Mouse (Mus musculus) kidney, embryonic 14.5 days (tissue): ENCODE data around the gene Ddi2. TPM values are rescaled to one million over a fixed set of nuclear protein-coding genes. Genes with fewer than 3 reads are reported as not detected.

Experiments
- ATAC-seq: fragments of 200-750 bp; cut with Nextera tagmentation; 2 replicates; pipeline ENCODE4 v1.8.0; 2017; ENCODE audit warnings: moderate number of reproducible peaks, mild to moderate bottlenecking, moderate TSS enrichment, moderate library complexity; ENCODE audit not compliant: low FRiP score, low TSS enrichment
- H3K27ac ChIP-seq: fragments of 300-500 bp; sonication (generic); 2 replicates; pipeline ENCODE4 v1.5.1; 2014; ENCODE audit warnings: low read depth, mild to moderate bottlenecking, low read length, moderate library complexity, mixed read lengths
- H3K27me3 ChIP-seq: fragments of 300-500 bp; sonication (generic); 2 replicates; pipeline ENCODE4 v1.6.1; 2014; ENCODE audit warnings: mild to moderate bottlenecking, low read length; ENCODE audit not compliant: control insufficient read depth, insufficient read depth
- H3K36me3 ChIP-seq: fragments of 300-500 bp; sonication (generic); 2 replicates; pipeline ENCODE4 v1.6.1; 2014; ENCODE audit warnings: low read length, mixed read lengths; ENCODE audit not compliant: control insufficient read depth, insufficient read depth
- H3K4me1 ChIP-seq: fragments of 300-500 bp; sonication (generic); 2 replicates; pipeline ENCODE4 v1.6.1; 2014; ENCODE audit warnings: low read length, mixed read lengths; ENCODE audit not compliant: control insufficient read depth, insufficient read depth
- H3K4me2 ChIP-seq: fragments of 300-500 bp; sonication (generic); replicated peaks from 2 replicates; pipeline ENCODE4 v1.6.1; 2014; ENCODE audit warnings: low read depth, mild to moderate bottlenecking, low read length
- H3K4me3 ChIP-seq: fragments of 300-500 bp; sonication (generic); 2 replicates; pipeline ENCODE4 v1.5.1; 2014; ENCODE audit warnings: mild to moderate bottlenecking, low read length
- H3K9ac ChIP-seq: fragments of 300-500 bp; sonication (generic); 2 replicates; pipeline ENCODE4 v1.6.1; 2014; ENCODE audit warnings: low read depth, mild to moderate bottlenecking, low read length, moderate library complexity
- H3K9me3 ChIP-seq: fragments of 300-500 bp; sonication (generic); 2 replicates; pipeline ENCODE4 v1.6.1; 2016; ENCODE audit warnings: low read length; ENCODE audit not compliant: control insufficient read depth
- WGBS: fragments of 180-500 bp; shearing (Covaris S2); extraction: QIAGEN DNeasy Blood & Tissue Kit; methylation state at CpG from one replicate; pipeline ENCODE4 v1.1.7; 2014; 5-methylcytosine and 5-hydroxymethylcytosine counted together
- polyA plus RNA-seq: library from polyadenylated mRNA; unstranded; fragments of >200 nt; fragmentation: Nextera tagmentation; extraction: Ambion mirVana; gene quantifications from 2 replicates; pipeline ENCODE4 v1.2.1, GENCODE M21; 2014

Ddi2 gene
- polyA plus RNA-seq, 1 experiment from 2014 or later, result 20.6 TPM

DNA sequence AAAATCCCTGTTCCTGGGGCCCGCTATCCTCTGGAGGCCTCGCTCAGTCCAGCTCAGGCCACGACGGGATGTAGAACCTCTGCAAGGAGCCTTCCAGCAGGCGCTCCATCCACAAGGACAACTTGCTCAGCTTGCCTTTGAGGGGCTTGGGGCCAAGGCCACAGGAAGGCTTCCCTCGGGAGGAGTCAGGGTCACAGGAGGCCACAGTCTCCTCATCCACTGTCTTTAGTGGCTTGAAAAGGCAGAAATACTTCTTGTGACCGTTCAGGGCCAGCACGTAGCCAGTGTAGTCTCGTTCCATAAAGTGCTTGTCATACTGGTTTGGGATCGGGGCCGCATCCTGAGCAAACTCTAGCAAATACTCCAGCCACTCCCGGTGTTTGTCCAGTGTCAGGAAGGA lies 40.3 kb upstream of the Ddi2 start:
- WGBS, result 93% methylated on average over 12 of the region's 12 CpGs
- ATAC-seq, result no peak
- H3K36me3 ChIP-seq, result peaks cover 36% of the 10 kb centered on the region

GRCm38 (mm10) chr4:141762102-141762598 lies 38.9 kb upstream of the Ddi2 start:
- Histone ChIP-seq H3K4me2 (no peak overlapping the region), H3K27me3 (no peaks in the 10 kb centered on the region), H3K9me3 (no peaks in the 10 kb centered on the region), H3K36me3 (peaks cover 28% of the 10 kb centered on the region; the same call in 1 of the 2 replicates), H3K27ac (no peak overlapping the region), H3K4me1 (no peaks in the 10 kb centered on the region), H3K4me3 (no peak overlapping the region), H3K9ac (no peak overlapping the region)
- ATAC-seq, result no peak
- WGBS, result 89% methylated on average over 13 of the region's 13 CpGs

More for the DNA sequence above, 40.3 kb upstream of the Ddi2 start:
- no peaks in the 10 kb centered on the region for H3K27me3 ChIP-seq
- no peak overlapping the region for H3K4me2 ChIP-seq
- H3K4me1 ChIP-seq, result no peaks in the 10 kb centered on the region
- no peak overlapping the region; the same call in 1 of the 2 replicates for H3K9ac ChIP-seq
- H3K4me3 ChIP-seq, result no peak overlapping the region
- no peak overlapping the region for H3K27ac ChIP-seq
- H3K9me3 ChIP-seq, result no peaks in the 10 kb centered on the region

GRCm38 (mm10) chr4:141760942-141761341 lies 37.7 kb upstream of the Ddi2 start:
- ATAC-seq, result no peak
- H3K4me3 ChIP-seq, result no peak overlapping the region
- WGBS, result 76% methylated on average over 4 of the region's 4 CpGs
- no peaks in the 10 kb centered on the region for H3K4me1 ChIP-seq
- no peak overlapping the region for H3K4me2 ChIP-seq
- no peak overlapping the region for H3K9ac ChIP-seq
- no peaks in the 10 kb centered on the region for H3K9me3 ChIP-seq
- H3K27me3 ChIP-seq, result no peaks in the 10 kb centered on the region
- H3K27ac ChIP-seq, result no peak overlapping the region
- peaks cover 26% of the 10 kb centered on the region; the same call in 1 of the 2 replicates for H3K36me3 ChIP-seq

DNA sequence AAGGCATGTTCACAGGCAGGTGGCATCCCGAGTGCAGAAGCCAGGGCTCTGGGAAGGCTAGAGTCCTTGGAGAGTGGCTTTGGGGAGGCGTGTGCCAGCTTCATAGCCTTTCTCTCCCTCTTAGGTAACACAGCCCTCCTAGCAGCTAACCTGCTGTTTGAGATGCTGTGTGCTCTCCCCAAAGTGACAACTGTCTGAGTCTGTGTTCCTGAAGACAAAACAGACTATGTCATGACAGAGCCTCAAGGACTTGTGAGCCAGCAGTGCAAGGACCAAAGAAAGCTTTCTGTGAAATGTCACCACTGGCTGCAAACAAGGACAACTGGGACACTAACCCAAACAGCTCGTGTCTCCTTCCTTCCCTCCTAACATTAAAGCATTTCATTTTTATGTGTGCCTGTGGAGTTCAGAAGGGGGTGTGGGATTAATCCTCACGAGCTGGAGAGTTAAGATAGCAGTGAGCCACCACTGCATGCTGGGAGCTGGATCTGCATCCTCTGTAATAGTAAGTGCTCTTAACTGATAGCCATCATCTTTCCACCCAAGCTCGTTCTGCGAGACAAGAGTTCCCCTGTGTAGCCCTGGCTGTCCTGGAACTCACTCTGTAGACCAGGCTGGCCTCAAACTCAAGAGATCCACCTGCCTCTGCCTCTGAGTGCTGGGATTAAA lies 35.8 kb upstream of the Ddi2 start:
- no peak overlapping the region for H3K9ac ChIP-seq
- H3K36me3 ChIP-seq, result peaks cover 20% of the 10 kb centered on the region; the same call in 1 of the 2 replicates
- H3K27me3 ChIP-seq, result no peaks in the 10 kb centered on the region
- H3K27ac ChIP-seq, result no peak overlapping the region
- no peak for ATAC-seq
- H3K4me2 ChIP-seq, result no peak overlapping the region
- no peak overlapping the region for H3K4me3 ChIP-seq
- H3K9me3 ChIP-seq, result no peaks in the 10 kb centered on the region
- 76% methylated on average over 6 of the region's 6 CpGs for WGBS
- no peaks in the 10 kb centered on the region for H3K4me1 ChIP-seq

DNA sequence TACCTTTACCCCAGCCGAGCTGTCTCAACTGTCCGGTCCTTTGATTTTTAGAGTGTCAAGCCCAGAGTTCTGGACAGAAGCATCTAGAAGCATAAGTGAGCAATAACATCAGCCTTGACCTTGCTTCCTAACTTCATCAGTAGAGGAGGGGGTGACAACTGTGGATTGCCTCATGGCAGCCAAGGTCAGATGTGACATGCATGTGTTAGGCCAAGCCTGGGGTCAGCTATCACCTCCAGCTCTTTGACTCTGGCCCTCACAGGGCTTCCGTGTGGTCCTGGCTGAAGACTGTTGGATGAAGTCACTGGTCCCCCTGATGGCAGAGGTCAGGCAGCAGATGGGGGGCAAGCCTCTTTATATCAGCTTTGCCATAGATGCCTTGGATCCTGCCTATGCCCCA lies 33.9 kb upstream of the Ddi2 start:
- Histone ChIP-seq H3K27me3 (no peaks in the 10 kb centered on the region), H3K9ac (no peak overlapping the region), H3K27ac (no peak overlapping the region), H3K9me3 (no peaks in the 10 kb centered on the region), H3K36me3 (peaks cover 2% of the 10 kb centered on the region; the same call in 1 of the 2 replicates), H3K4me3 (no peak overlapping the region), H3K4me1 (no peaks in the 10 kb centered on the region), H3K4me2 (no peak overlapping the region)
- WGBS, result 86% methylated on average over 3 of the region's 3 CpGs
- ATAC-seq, result no peak

GRCm38 (mm10) chr4:141755375-141755930 lies 32.2 kb upstream of the Ddi2 start:
- no peaks in the 10 kb centered on the region for H3K4me1 ChIP-seq
- WGBS, result 91% methylated on average over 19 of the region's 19 CpGs
- H3K27me3 ChIP-seq, result no peaks in the 10 kb centered on the region
- no peaks in the 10 kb centered on the region for H3K36me3 ChIP-seq
- no peak overlapping the region for H3K4me3 ChIP-seq
- H3K27ac ChIP-seq, result no peak overlapping the region
- no peaks in the 10 kb centered on the region for H3K9me3 ChIP-seq
- H3K4me2 ChIP-seq, result no peak overlapping the region
- no peak; the same call in 1 of the 2 replicates for ATAC-seq
- no peak overlapping the region for H3K9ac ChIP-seq

GRCm38 (mm10) chr4:141752076-141752421 lies 28.8 kb upstream of the Ddi2 start:
- no peaks in the 10 kb centered on the region for H3K4me1 ChIP-seq
- no peak overlapping the region for H3K4me2 ChIP-seq
- no peaks in the 10 kb centered on the region for H3K36me3 ChIP-seq
- ATAC-seq, result no peak
- H3K4me3 ChIP-seq, result no peak overlapping the region
- H3K27ac ChIP-seq, result no peak overlapping the region; the same call in 1 of the 2 replicates
- 5% methylated on average over 4 of the region's 4 CpGs for WGBS
- H3K9ac ChIP-seq, result no peak overlapping the region
- H3K27me3 ChIP-seq, result no peaks in the 10 kb centered on the region
- H3K9me3 ChIP-seq, result no peaks in the 10 kb centered on the region

GRCm38 (mm10) chr4:141751419-141752075 lies 28.3 kb upstream of the Ddi2 start:
- Histone ChIP-seq H3K9ac (no peak overlapping the region), H3K36me3 (no peaks in the 10 kb centered on the region), H3K9me3 (no peaks in the 10 kb centered on the region), H3K4me2 (no peak overlapping the region), H3K27ac (no peak overlapping the region; the same call in 1 of the 2 replicates), H3K27me3 (no peaks in the 10 kb centered on the region), H3K4me3 (no peak overlapping the region), H3K4me1 (peaks cover 4% of the 10 kb centered on the region; the same call in 1 of the 2 replicates)
- 58% methylated on average over 4 of the region's 4 CpGs for WGBS
- no peak for ATAC-seq

GRCm38 (mm10) chr4:141750826-141751225 lies 27.6 kb upstream of the Ddi2 start:
- ATAC-seq, result no peak
- Histone ChIP-seq H3K27me3 (no peaks in the 10 kb centered on the region), H3K4me1 (peaks cover 4% of the 10 kb centered on the region; the same call in 1 of the 2 replicates), H3K9me3 (no peaks in the 10 kb centered on the region), H3K36me3 (no peaks in the 10 kb centered on the region), H3K9ac (no peak overlapping the region), H3K4me3 (no peak overlapping the region), H3K27ac (no peak overlapping the region), H3K4me2 (no peak overlapping the region)
- WGBS, result 66% methylated on average over 3 of the region's 3 CpGs
